Mouse (Mus musculus): ENCODE measurements around the gene Ncapd3. TPM values are rescaled to one million over a fixed set of nuclear protein-coding genes. Genes with fewer than 3 reads are reported as not detected.

Ncapd3 gene
- polyA plus RNA-seq, 1 experiment from 2014 or later: 22.2 TPM

DNA sequence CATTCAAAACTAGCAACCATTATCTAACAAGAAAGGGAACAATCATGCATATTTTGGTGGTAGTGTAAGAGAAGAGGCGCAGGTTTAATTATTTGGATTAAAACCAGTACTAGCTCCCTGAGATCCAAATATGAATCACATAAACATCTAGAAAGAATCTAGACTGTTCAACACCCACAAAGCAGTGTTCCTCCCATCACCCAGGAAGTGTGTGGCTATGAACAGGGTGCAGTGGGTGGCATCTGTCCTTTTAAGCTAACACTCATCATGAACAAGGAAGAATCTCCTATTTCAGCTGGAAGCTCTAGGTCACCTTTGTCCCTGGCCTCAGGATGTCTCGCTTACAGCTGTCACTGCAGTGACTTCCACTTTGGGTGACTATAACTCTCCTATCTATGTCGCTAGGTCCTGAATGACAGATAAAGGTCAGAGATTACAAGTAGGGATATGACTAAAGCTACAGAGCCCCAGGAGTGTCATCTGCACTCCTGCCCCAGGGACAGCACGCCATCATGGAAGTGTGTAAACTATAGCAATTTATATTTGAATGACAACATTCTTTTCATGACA is 114.4 kb downstream of the Ncapd3 start:
- WGBS: 48% methylated on average over 4 of the region's 4 CpGs
- Histone ChIP-seq H3K9ac (ENCODE audit: low read length) (no peak overlapping the region), H3K27ac (replicated peaks in 1 of 2; ENCODE audit: control insufficient read depth in 1 of 2, insufficient read depth in 1 of 2, low read depth in 2 of 2, low read length in 2 of 2) (0 out of 4 replicates have a peak overlapping the region, but pooled peaks of 1 of the 2 experiments have one; percentile 4), H3K4me1 (ENCODE audit: control insufficient read depth in 2 of 2, insufficient read depth in 2 of 2, low read length in 2 of 2) (peaks cover 22 to 40% of the 10 kb centered on the region in 2 experiments), H3K9me3 (ENCODE audit: control insufficient read depth, low read length) (no peaks in the 10 kb centered on the region), H3K4me3 (ENCODE audit: control insufficient read depth in 1 of 2, insufficient read depth in 1 of 2, low read depth in 1 of 2, low read length in 2 of 2) (no peak overlapping the region), H3K36me3 (ENCODE audit: control insufficient read depth, insufficient read depth, low read length) (peaks cover 6% of the 10 kb centered on the region; the same call in 1 of the 2 replicates), H3K27me3 (ENCODE audit: control insufficient read depth, insufficient read depth, low read length) (no peaks in the 10 kb centered on the region), H3K4me2 (ENCODE audit: low read length) (no peak overlapping the region)
- no peak for ATAC-seq (ENCODE audit: insufficient number of reproducible peaks, insufficient read depth, low FRiP score, low read depth)

Other genes starting within 250 kb of the Ncapd3 start
- 1.5 and 1.6 TPM in 2 replicates for gene Glb1l2, start 223.7 kb upstream of the Ncapd3 start, polyA plus RNA-seq (2014; fragmentation: Nextera tagmentation; extraction: Ambion mirVana)
- not detected in 2 replicates for gene Glb1l3, start 169.3 kb upstream of the Ncapd3 start, polyA plus RNA-seq (2014; fragmentation: Nextera tagmentation; extraction: Ambion mirVana)
- gene Gm1110, start 107.1 kb upstream of the Ncapd3 start, polyA plus RNA-seq (2014; fragmentation: Nextera tagmentation; extraction: Ambion mirVana): not detected in 2 replicates
- gene Acad8, start 30.6 kb upstream of the Ncapd3 start, polyA plus RNA-seq (2014; fragmentation: Nextera tagmentation; extraction: Ambion mirVana): 36.4 and 38.2 TPM in 2 replicates
- 97.9 and 103 TPM in 2 replicates for gene Thyn1, start 30.5 kb upstream of the Ncapd3 start, polyA plus RNA-seq (2014; fragmentation: Nextera tagmentation; extraction: Ambion mirVana)
- 22.3 and 25.3 TPM in 2 replicates for gene Vps26b, start 110 bp upstream of the Ncapd3 start, polyA plus RNA-seq (2014; fragmentation: Nextera tagmentation; extraction: Ambion mirVana)
- 38.8 and 40.9 TPM in 2 replicates for gene Jam3, start 125.2 kb downstream of the Ncapd3 start, polyA plus RNA-seq (2014; fragmentation: Nextera tagmentation; extraction: Ambion mirVana)